Comparison of ENCODE assay signal across 8 mouse cellular contexts in the genomic region with DNA sequence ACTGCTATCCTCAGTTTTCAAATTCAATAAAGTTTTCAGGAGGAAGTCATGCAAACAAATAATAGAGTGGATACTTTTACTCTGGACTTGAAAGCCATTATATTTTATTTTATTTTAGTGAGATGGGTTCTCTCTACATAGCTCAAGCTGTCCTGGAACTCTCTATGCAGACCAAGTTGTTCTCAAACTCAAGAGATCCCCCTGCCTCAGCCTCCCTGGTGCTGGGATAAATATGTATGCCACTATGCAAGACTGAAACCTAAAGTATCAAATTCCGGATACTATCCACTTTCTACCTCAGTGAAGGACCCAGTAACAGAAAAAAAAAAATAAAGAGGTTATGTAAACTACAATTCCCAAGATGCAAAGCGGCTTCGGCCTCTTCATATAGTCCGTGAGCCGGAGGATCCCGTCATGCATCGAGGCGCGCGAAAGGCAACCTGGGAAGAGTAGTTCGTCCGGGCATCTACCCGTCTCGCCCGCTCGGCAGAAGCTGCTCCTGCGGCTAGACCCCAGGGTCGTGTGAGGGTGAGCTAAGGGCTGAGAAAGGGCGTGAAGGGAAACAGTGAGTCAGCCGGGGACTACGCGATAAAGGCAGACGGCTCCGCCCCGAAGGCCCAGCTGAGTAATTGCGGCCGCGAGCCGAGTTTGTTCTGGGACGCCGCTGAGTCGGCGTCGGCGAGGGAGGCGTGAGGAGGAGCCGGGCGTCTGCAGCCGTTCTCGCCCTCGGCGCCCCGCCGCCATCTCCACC. TPM values are rescaled to one million over a fixed set of nuclear protein-coding genes. Genes with fewer than 3 reads are reported as not detected.
DNase-seq lines count a peak whose midpoint lies in the region; ATAC-seq and TF ChIP-seq lines count a peak whose summit lies in the region.

A gene (plus strand): TSS at position 533 of the 751 bp plus-strand sequence.

- DNase-seq in c-Kit-positive CD71-positive TER-119-positive erythroid progenitor cells, embryonic 14.5 days (ENCODE audit: low spot score), result peak; percentile 93
- DNase-seq in heart, postnatal 0 days (ENCODE audit: low spot score), result peak; percentile 99
- peak; percentile 93 to 96 for DNase-seq in kidney, postnatal 4 days
- peak; percentile 91 for DNase-seq in testis, postnatal 10 days (ENCODE audit: low spot score)

- peaks cover 38% of the 10 kb centered on the region for H3K4me1 ChIP-seq in E14TG2a.4 (replicated peaks; ENCODE audit: low read depth, low read length)
- no peaks in the 10 kb centered on the region for H3K4me1 ChIP-seq in forebrain, embryonic 12.5 days
- H3K4me1 ChIP-seq in heart, postnatal 0 days (ENCODE audit: control insufficient read depth, insufficient read depth), result no peaks in the 10 kb centered on the region
- peaks cover 3% of the 10 kb centered on the region for H3K4me1 ChIP-seq in liver, embryonic 16.5 days (ENCODE audit: control insufficient read depth, low read depth, low read length)
- H3K4me1 ChIP-seq in neural tube, embryonic 14.5 days (ENCODE audit: control insufficient read depth, insufficient read depth, low read length), result no peaks in the 10 kb centered on the region

- under 1% methylated on average over 44 of the region's 44 CpGs for WGBS in forebrain, embryonic 12.5 days
- WGBS in heart, postnatal 0 days, result under 1% methylated on average over 39 of the region's 44 CpGs
- under 1% methylated on average over 42 of the region's 44 CpGs for WGBS in liver, embryonic 16.5 days (ENCODE audit: insufficient replicate concordance)
- under 1% methylated on average over 38 of the region's 44 CpGs for WGBS in neural tube, embryonic 14.5 days

- H3K27ac ChIP-seq in forebrain, embryonic 12.5 days, result peak within 1 kb of the TSS; percentile 83
- H3K27ac ChIP-seq in heart, postnatal 0 days (ENCODE audit: low read depth), result peak within 1 kb of the TSS; percentile 93
- H3K27ac ChIP-seq in liver, embryonic 16.5 days (ENCODE audit: low read length), result peak within 1 kb of the TSS; percentile 97
- peak within 1 kb of the TSS; percentile 82 for H3K27ac ChIP-seq in neural tube, embryonic 14.5 days (ENCODE audit: low read depth, low read length)

- H3K36me3 ChIP-seq in E14TG2a.4 (ENCODE audit: insufficient read depth, low read length), result peaks cover 17% of the 10 kb centered on the region; the same call in 1 of the 2 replicates
- peaks cover 13% of the 10 kb centered on the region for H3K36me3 ChIP-seq in forebrain, embryonic 12.5 days (replicated peaks)
- peaks cover 1% of the 10 kb centered on the region; the same call in 1 of the 2 replicates for H3K36me3 ChIP-seq in heart, postnatal 0 days (replicated peaks; ENCODE audit: control insufficient read depth, insufficient read depth, low read length)
- H3K36me3 ChIP-seq in liver, embryonic 16.5 days (ENCODE audit: control insufficient read depth, insufficient read depth), result no peaks in the 10 kb centered on the region
- no peaks in the 10 kb centered on the region for H3K36me3 ChIP-seq in neural tube, embryonic 14.5 days (ENCODE audit: control insufficient read depth, insufficient read depth, low read length)

- ATAC-seq in forebrain, embryonic 12.5 days (ENCODE audit: low FRiP score), result peak; percentile 99
- ATAC-seq in heart, postnatal 0 days (ENCODE audit: insufficient read depth, low read depth), result peak; percentile 99
- ATAC-seq in liver, embryonic 16.5 days (ENCODE audit: low read depth), result peak; percentile 99
- ATAC-seq in neural tube, embryonic 14.5 days (ENCODE audit: low read depth), result peak; percentile 98

- H3K4me2 ChIP-seq in forebrain, embryonic 12.5 days, result peak within 1 kb of the TSS; percentile 52
- peak within 1 kb of the TSS; percentile 54 for H3K4me2 ChIP-seq in heart, postnatal 0 days (ENCODE audit: low read depth, low read length)
- H3K4me2 ChIP-seq in liver, embryonic 16.5 days (ENCODE audit: low read depth, low read length), result peak within 1 kb of the TSS; percentile 61
- H3K4me2 ChIP-seq in neural tube, embryonic 14.5 days (ENCODE audit: low read depth, low read length), result peak within 1 kb of the TSS; percentile 51

- no peaks in the 10 kb centered on the region for H3K9me3 ChIP-seq in E14TG2a.4 (ENCODE audit: low read length)
- H3K9me3 ChIP-seq in forebrain, embryonic 12.5 days, result peaks cover 13% of the 10 kb centered on the region; the same call in 1 of the 2 replicates
- peaks cover 9% of the 10 kb centered on the region; the same call in 1 of the 2 replicates for H3K9me3 ChIP-seq in heart, postnatal 0 days (replicated peaks; ENCODE audit: control insufficient read depth, low read length)
- no peaks in the 10 kb centered on the region for H3K9me3 ChIP-seq in liver, embryonic 16.5 days (replicated peaks; ENCODE audit: control insufficient read depth, low read length)
- H3K9me3 ChIP-seq in neural tube, embryonic 14.5 days (ENCODE audit: control insufficient read depth, low read length), result 0 out of 2 replicates have a peak, but pooled peaks cover 4% of the 10 kb centered on the region

- H3K9ac ChIP-seq in forebrain, embryonic 12.5 days, result peak within 1 kb of the TSS; percentile 59
- H3K9ac ChIP-seq in heart, postnatal 0 days (replicated peaks; ENCODE audit: low read depth, low read length), result peak within 1 kb of the TSS; percentile 57; the same call in 1 of the 2 replicates
- peak within 1 kb of the TSS; percentile 73 for H3K9ac ChIP-seq in liver, embryonic 16.5 days (ENCODE audit: low read depth, low read length)
- peak within 1 kb of the TSS; percentile 65 for H3K9ac ChIP-seq in neural tube, embryonic 14.5 days (replicated peaks; ENCODE audit: low read depth, low read length)

- peak within 1 kb of the TSS; percentile 76 for H3K4me3 ChIP-seq in E14TG2a.4 (replicated peaks; ENCODE audit: low read length)
- H3K4me3 ChIP-seq in forebrain, embryonic 12.5 days (replicated peaks), result peak within 1 kb of the TSS; percentile 56
- H3K4me3 ChIP-seq in heart, postnatal 0 days (ENCODE audit: low read depth, low read length), result peak within 1 kb of the TSS; percentile 43
- H3K4me3 ChIP-seq in liver, embryonic 16.5 days (ENCODE audit: low read depth, low read length), result peak within 1 kb of the TSS; percentile 70
- H3K4me3 ChIP-seq in neural tube, embryonic 14.5 days (ENCODE audit: low read depth, low read length), result peak within 1 kb of the TSS; percentile 50

- TF ChIP-seq EP300 in heart, postnatal 0 days (IDR thresholded peaks at IDR 0.05; ENCODE audit: low read depth), result peak; percentile 37; the same call in 1 of the 2 replicates

- no peak for TF ChIP-seq CTCF in E14TG2a.4 (conservative IDR thresholded peaks at IDR 0.05; ENCODE audit: low read length)
- 0 out of 2 replicates have a peak, but pooled peaks have one; percentile 3 for TF ChIP-seq CTCF in heart, postnatal 0 days (IDR thresholded peaks at IDR 0.05; ENCODE audit: low read depth)

- peaks cover 14% of the 10 kb centered on the region for H3K27me3 ChIP-seq in E14TG2a.4 (ENCODE audit: insufficient read depth, low read length)
- no peaks in the 10 kb centered on the region for H3K27me3 ChIP-seq in forebrain, embryonic 12.5 days
- no peaks in the 10 kb centered on the region for H3K27me3 ChIP-seq in heart, postnatal 0 days (ENCODE audit: control insufficient read depth, insufficient read depth, low read length)
- H3K27me3 ChIP-seq in liver, embryonic 16.5 days (ENCODE audit: control insufficient read depth, insufficient read depth, low read depth, low read length), result no peaks in the 10 kb centered on the region
- no peaks in the 10 kb centered on the region for H3K27me3 ChIP-seq in neural tube, embryonic 14.5 days (ENCODE audit: control insufficient read depth, insufficient read depth, low read length)

RNA-seq across cellular contexts. Expression of the gene that starts here (rescaled TPM):
- 22.4 and 23.4 TPM in 2 replicates for polyA plus RNA-seq in forebrain, embryonic 12.5 days (2016; fragmentation: Nextera tagmentation; extraction: Ambion mirVana)
- 12.2 and 18.8 TPM in 2 replicates for total RNA-seq in heart, postnatal 0 days (2014; rRNA removed; ENCODE audit: low replicate concordance)
- 5.5 and 5.8 TPM in 2 replicates for polyA plus RNA-seq in heart, postnatal 0 days (2015; fragmentation: Nextera tagmentation; extraction: Ambion mirVana)
- polyA plus RNA-seq in liver, embryonic 16.5 days (2015; fragmentation: Nextera tagmentation; extraction: Ambion mirVana), result 3.2 and 3.4 TPM in 2 replicates
- polyA plus RNA-seq in neural tube, embryonic 14.5 days (2014; fragmentation: Nextera tagmentation; extraction: Ambion mirVana), result 23.6 and 26.2 TPM in 2 replicates

Comparison
In these comparisons a context has a peak if more than half of its experiments do, and no peak if none do; other contexts are left out.
1. Peak in every context shown above with its lines: DNase-seq, ATAC-seq, H3K4me3 ChIP-seq and H3K27ac ChIP-seq.